Mouse (Mus musculus): ENCODE data around the gene Olfr601. TPM values are rescaled to one million over a fixed set of nuclear protein-coding genes. Genes with fewer than 3 reads are reported as not detected.

Gene Olfr601
- not detected in 2 replicates for polyA plus RNA-seq (2012; ENCODE audit: low replicate concordance)

GRCm38 (mm10) chr7:103362555-103362954, at the start of gene Olfr601:
Olfr601 (minus strand) TSS chr7:103362655.

GRCm38 (mm10) chr7:103386077-103386476, 23.6 kb upstream of the Olfr601 start, which contains the start of gene Olfr603:
Olfr603 (minus strand) TSS chr7:103386177.

GRCm38 (mm10) chr7:103349569-103349968, 12.9 kb downstream of the Olfr601 start, which contains the start of gene Olfr600:
Olfr600 (minus strand) TSS chr7:103349669.

GRCm38 (mm10) chr7:103335617-103336016, 26.8 kb downstream of the Olfr601 start, which contains the start of gene Olfr599:
Olfr599 (plus strand) TSS chr7:103335917.

GRCm38 (mm10) chr7:103323268-103323667, 39.2 kb downstream of the Olfr601 start, which contains the start of gene Olfr598:
Olfr598 (plus strand) TSS chr7:103323568.

GRCm38 (mm10) chr7:103316015-103316414, 46.4 kb downstream of the Olfr601 start, which contains the start of gene Olfr597:
Olfr597 (plus strand) TSS chr7:103316315.

Other genes starting within 250 kb of the Olfr601 start
- gene Olfr586, start 237.0 kb downstream of the Olfr601 start, polyA plus RNA-seq (2012; ENCODE audit: low replicate concordance), result not detected in 2 replicates
- not detected in 2 replicates for gene Olfr588-ps1, start 221.8 kb downstream of the Olfr601 start, polyA plus RNA-seq (2012; ENCODE audit: low replicate concordance)
- gene Olfr589, start 206.3 kb downstream of the Olfr601 start, polyA plus RNA-seq (2012; ENCODE audit: low replicate concordance), result not detected in 2 replicates
- not detected in 2 replicates for gene Olfr591, start 184.3 kb downstream of the Olfr601 start, polyA plus RNA-seq (2012; ENCODE audit: low replicate concordance)
- gene Olfr592, start 177.9 kb downstream of the Olfr601 start, polyA plus RNA-seq (2012; ENCODE audit: low replicate concordance), result 0.02 TPM in 1 of 2 replicates, not detected in the other
- not detected in 2 replicates for gene Olfr593, start 150.8 kb downstream of the Olfr601 start, polyA plus RNA-seq (2012; ENCODE audit: low replicate concordance)
- gene Olfr594, start 145.7 kb downstream of the Olfr601 start, polyA plus RNA-seq (2012; ENCODE audit: low replicate concordance), result not detected in 2 replicates
- not detected in 2 replicates for gene Usp17ld, start 110.2 kb downstream of the Olfr601 start, polyA plus RNA-seq (2012; ENCODE audit: low replicate concordance)
- not detected in 2 replicates for gene Olfr596, start 57.0 kb downstream of the Olfr601 start, polyA plus RNA-seq (2012; ENCODE audit: low replicate concordance)
- not detected in 2 replicates for gene Olfr597, start 46.3 kb downstream of the Olfr601 start, polyA plus RNA-seq (2012; ENCODE audit: low replicate concordance)
- not detected in 2 replicates for gene Olfr598, start 39.1 kb downstream of the Olfr601 start, polyA plus RNA-seq (2012; ENCODE audit: low replicate concordance)
- gene Olfr599, start 26.7 kb downstream of the Olfr601 start, polyA plus RNA-seq (2012; ENCODE audit: low replicate concordance), result not detected in 2 replicates
- gene Olfr600, start 13.0 kb downstream of the Olfr601 start, polyA plus RNA-seq (2012; ENCODE audit: low replicate concordance), result not detected in 2 replicates
- gene Olfr603, start 23.5 kb upstream of the Olfr601 start, polyA plus RNA-seq (2012; ENCODE audit: low replicate concordance), result not detected in 2 replicates
- not detected in 2 replicates for gene Usp17lc, start 52.4 kb upstream of the Olfr601 start, polyA plus RNA-seq (2012; ENCODE audit: low replicate concordance)
- not detected in 2 replicates for gene Olfr605, start 82.8 kb upstream of the Olfr601 start, polyA plus RNA-seq (2012; ENCODE audit: low replicate concordance)
- not detected in 2 replicates for gene Olfr606, start 86.4 kb upstream of the Olfr601 start, polyA plus RNA-seq (2012; ENCODE audit: low replicate concordance)
- not detected in 2 replicates for gene Olfr607, start 101.5 kb upstream of the Olfr601 start, polyA plus RNA-seq (2012; ENCODE audit: low replicate concordance)
- not detected in 2 replicates for gene Olfr608, start 107.2 kb upstream of the Olfr601 start, polyA plus RNA-seq (2012; ENCODE audit: low replicate concordance)
- not detected in 2 replicates for gene Olfr609, start 135.4 kb upstream of the Olfr601 start, polyA plus RNA-seq (2012; ENCODE audit: low replicate concordance)
- gene Olfr610, start 149.5 kb upstream of the Olfr601 start, polyA plus RNA-seq (2012; ENCODE audit: low replicate concordance), result not detected in 2 replicates
- gene Olfr611, start 158.2 kb upstream of the Olfr601 start, polyA plus RNA-seq (2012; ENCODE audit: low replicate concordance), result not detected in 2 replicates
- not detected in 2 replicates for gene Olfr612, start 180.1 kb upstream of the Olfr601 start, polyA plus RNA-seq (2012; ENCODE audit: low replicate concordance)
- gene Olfr613, start 185.4 kb upstream of the Olfr601 start, polyA plus RNA-seq (2012; ENCODE audit: low replicate concordance), result not detected in 2 replicates
- gene Olfr615, start 193.4 kb upstream of the Olfr601 start, polyA plus RNA-seq (2012; ENCODE audit: low replicate concordance), result not detected in 2 replicates
- not detected in 2 replicates for gene Olfr616, start 206.5 kb upstream of the Olfr601 start, polyA plus RNA-seq (2012; ENCODE audit: low replicate concordance)
- not detected in 2 replicates for gene Olfr617, start 210.4 kb upstream of the Olfr601 start, polyA plus RNA-seq (2012; ENCODE audit: low replicate concordance)
- 0.15 TPM in 1 of 2 replicates, not detected in the other for gene Olfr618, start 227.4 kb upstream of the Olfr601 start, polyA plus RNA-seq (2012; ENCODE audit: low replicate concordance)
- gene Olfr619, start 237.9 kb upstream of the Olfr601 start, polyA plus RNA-seq (2012; ENCODE audit: low replicate concordance), result not detected in 2 replicates
- gene Olfr620, start 249.9 kb upstream of the Olfr601 start, polyA plus RNA-seq (2012; ENCODE audit: low replicate concordance), result not detected in 2 replicates

Measured in hematopoietic multipotent progenitor cell, adult 10-12 weeks (in vitro differentiated cells).